Mouse (Mus musculus): Measurements from ENCODE around the gene Gm20388. TPM values are rescaled to one million over a fixed set of nuclear protein-coding genes. Genes with fewer than 3 reads are reported as not detected.
A peak's percentile ranks its signal among the peaks of the same experiment; 100 is the strongest.

Gene Gm20388
- polyA plus RNA-seq, 1 experiment from 2014 or later: 7.4 TPM

GRCm38 (mm10) chr8:124294900-124295299 lies 4384.3 kb downstream of the Gm20388 start:
- Histone ChIP-seq H3K9ac (ENCODE audit: low read length) (no peak overlapping the region), H3K27me3 (ENCODE audit: control insufficient read depth, insufficient read depth, low read length) (no peaks in the 10 kb centered on the region), H3K4me1 (ENCODE audit: control insufficient read depth, insufficient read depth, low read length) (peaks cover 31% of the 10 kb centered on the region), H3K27ac (ENCODE audit: low read length) (peak overlapping the region; percentile 64; the same call in 1 of the 2 replicates), H3K36me3 (ENCODE audit: control insufficient read depth, insufficient read depth, low read length) (no peaks in the 10 kb centered on the region), H3K4me2 (ENCODE audit: low read depth, low read length) (no peak overlapping the region), H3K9me3 (replicated peaks; ENCODE audit: control insufficient read depth, low read length) (no peaks in the 10 kb centered on the region), H3K4me3 (replicated peaks; ENCODE audit: low read length) (no peak overlapping the region)
- whole genome bisulfite sequencing: 51% methylated on average over 10 of the region's 10 CpGs
- peak; percentile 52; the same call in 1 of the 2 replicates for ATAC-seq (ENCODE audit: insufficient read depth, low FRiP score)

DNA sequence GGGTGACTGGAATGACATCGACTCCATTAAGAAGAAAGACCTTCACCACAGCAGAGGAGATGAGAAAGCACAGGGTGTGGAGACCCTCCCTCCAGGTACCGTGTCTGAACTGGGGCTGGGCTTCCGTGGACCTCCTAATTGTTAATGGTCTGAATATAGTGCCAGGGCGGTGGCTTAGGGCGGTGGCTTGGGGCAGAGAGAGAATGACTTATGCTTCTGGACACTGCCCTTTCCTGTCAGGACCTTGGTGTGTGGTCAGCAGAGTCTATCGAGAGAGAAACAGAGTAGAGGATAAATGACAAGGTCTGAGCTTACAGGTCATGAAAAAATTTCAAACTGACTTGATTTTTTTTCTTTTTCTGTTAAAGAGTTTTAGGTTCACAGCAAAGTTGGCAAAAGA lies 4384.7 kb downstream of the Gm20388 start:
- 74% methylated on average over 6 of the region's 6 CpGs for WGBS
- Histone ChIP-seq H3K27ac (ENCODE audit: low read length) (no peak overlapping the region), H3K4me3 (replicated peaks; ENCODE audit: low read length) (no peak overlapping the region), H3K9me3 (replicated peaks; ENCODE audit: control insufficient read depth, low read length) (no peaks in the 10 kb centered on the region), H3K36me3 (ENCODE audit: control insufficient read depth, insufficient read depth, low read length) (no peaks in the 10 kb centered on the region), H3K9ac (ENCODE audit: low read length) (no peak overlapping the region), H3K4me2 (ENCODE audit: low read depth, low read length) (no peak overlapping the region), H3K4me1 (ENCODE audit: control insufficient read depth, insufficient read depth, low read length) (peaks cover 27% of the 10 kb centered on the region), H3K27me3 (ENCODE audit: control insufficient read depth, insufficient read depth, low read length) (no peaks in the 10 kb centered on the region)
- ATAC-seq (ENCODE audit: insufficient read depth, low FRiP score): no peak

- WGBS: 89% methylated on average over 4 of the region's 4 CpGs
- Histone ChIP-seq H3K9ac (ENCODE audit: low read length) (no peak overlapping the region), H3K36me3 (ENCODE audit: control insufficient read depth, insufficient read depth, low read length) (no peaks in the 10 kb centered on the region), H3K4me2 (ENCODE audit: low read depth, low read length) (no peak overlapping the region), H3K27ac (ENCODE audit: low read length) (no peak overlapping the region), H3K27me3 (ENCODE audit: control insufficient read depth, insufficient read depth, low read length) (no peaks in the 10 kb centered on the region), H3K9me3 (replicated peaks; ENCODE audit: control insufficient read depth, low read length) (no peaks in the 10 kb centered on the region), H3K4me3 (replicated peaks; ENCODE audit: low read length) (no peak overlapping the region), H3K4me1 (ENCODE audit: control insufficient read depth, insufficient read depth, low read length) (peaks cover 8% of the 10 kb centered on the region; the same call in 1 of the 2 replicates)
- ATAC-seq (ENCODE audit: insufficient read depth, low FRiP score): no peak
Measured at GRCm38 (mm10) chr8:124301512-124301911, 4390.9 kb downstream of the Gm20388 start.

DNA sequence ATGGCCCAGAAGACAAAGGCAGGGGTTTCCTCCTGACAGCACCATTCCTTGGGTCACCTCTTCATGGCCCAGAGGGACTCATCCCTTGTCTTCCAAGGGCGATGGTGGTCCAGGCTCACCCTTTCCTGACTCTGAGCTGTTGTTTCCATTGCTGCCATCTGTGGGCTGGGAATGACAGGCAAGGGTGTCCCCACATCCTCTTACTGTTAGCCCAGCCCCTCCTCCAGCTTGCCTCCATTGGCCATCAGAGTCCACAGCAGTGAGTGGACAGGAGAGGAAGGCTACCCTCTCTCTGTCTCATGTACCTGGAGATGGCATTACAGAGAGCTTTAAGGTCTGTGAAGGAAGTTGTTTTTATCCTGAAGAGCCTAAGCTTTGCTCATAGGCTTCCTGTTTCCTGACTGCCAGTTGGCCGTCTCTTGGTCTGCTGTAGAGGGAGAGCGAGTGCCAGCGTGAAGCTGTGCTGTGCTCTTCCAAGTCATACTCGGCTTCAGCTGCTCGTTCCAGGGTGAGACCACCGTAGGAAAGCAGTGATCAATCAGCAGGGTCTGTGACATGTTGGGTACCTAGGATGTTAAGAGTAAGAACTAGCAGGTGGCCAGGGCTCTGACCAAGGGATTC lies 4391.4 kb downstream of the Gm20388 start:
- ATAC-seq (ENCODE audit: insufficient read depth, low FRiP score): no peak
- H3K9ac ChIP-seq (ENCODE audit: low read length): no peak overlapping the region
- no peak overlapping the region for H3K4me3 ChIP-seq (replicated peaks; ENCODE audit: low read length)
- WGBS: 74% methylated on average over 7 of the region's 7 CpGs
- H3K4me1 ChIP-seq (ENCODE audit: control insufficient read depth, insufficient read depth, low read length): peaks cover 12% of the 10 kb centered on the region; the same call in 1 of the 2 replicates
- no peak overlapping the region for H3K4me2 ChIP-seq (ENCODE audit: low read depth, low read length)
- H3K27ac ChIP-seq (ENCODE audit: low read length): no peak overlapping the region
- H3K36me3 ChIP-seq (ENCODE audit: control insufficient read depth, insufficient read depth, low read length): no peaks in the 10 kb centered on the region
- no peaks in the 10 kb centered on the region for H3K27me3 ChIP-seq (ENCODE audit: control insufficient read depth, insufficient read depth, low read length)
- H3K9me3 ChIP-seq (replicated peaks; ENCODE audit: control insufficient read depth, low read length): no peaks in the 10 kb centered on the region

GRCm38 (mm10) chr8:124303211-124303902 lies 4392.7 kb downstream of the Gm20388 start:
- peaks cover 13% of the 10 kb centered on the region; the same call in 1 of the 2 replicates for H3K4me1 ChIP-seq (ENCODE audit: control insufficient read depth, insufficient read depth, low read length)
- no peak for ATAC-seq (ENCODE audit: insufficient read depth, low FRiP score)
- no peaks in the 10 kb centered on the region for H3K36me3 ChIP-seq (ENCODE audit: control insufficient read depth, insufficient read depth, low read length)
- H3K9ac ChIP-seq (ENCODE audit: low read length): no peak overlapping the region
- H3K4me3 ChIP-seq (replicated peaks; ENCODE audit: low read length): no peak overlapping the region
- no peaks in the 10 kb centered on the region for H3K27me3 ChIP-seq (ENCODE audit: control insufficient read depth, insufficient read depth, low read length)
- 77% methylated on average over 15 of the region's 15 CpGs for WGBS
- H3K27ac ChIP-seq (ENCODE audit: low read length): no peak overlapping the region
- no peak overlapping the region for H3K4me2 ChIP-seq (ENCODE audit: low read depth, low read length)
- H3K9me3 ChIP-seq (replicated peaks; ENCODE audit: control insufficient read depth, low read length): no peaks in the 10 kb centered on the region

- 82% methylated on average over 4 of the region's 4 CpGs for WGBS
- Histone ChIP-seq H3K4me3 (replicated peaks; ENCODE audit: low read length) (no peak overlapping the region), H3K4me1 (ENCODE audit: control insufficient read depth, insufficient read depth, low read length) (peaks cover 16% of the 10 kb centered on the region; the same call in 1 of the 2 replicates), H3K27me3 (ENCODE audit: control insufficient read depth, insufficient read depth, low read length) (no peaks in the 10 kb centered on the region), H3K36me3 (ENCODE audit: control insufficient read depth, insufficient read depth, low read length) (no peaks in the 10 kb centered on the region), H3K9me3 (replicated peaks; ENCODE audit: control insufficient read depth, low read length) (no peaks in the 10 kb centered on the region), H3K4me2 (ENCODE audit: low read depth, low read length) (no peak overlapping the region), H3K9ac (ENCODE audit: low read length) (no peak overlapping the region), H3K27ac (ENCODE audit: low read length) (no peak overlapping the region)
- no peak for ATAC-seq (ENCODE audit: insufficient read depth, low FRiP score)
Measured at GRCm38 (mm10) chr8:124304141-124304540, 4393.5 kb downstream of the Gm20388 start.

- H3K27me3 ChIP-seq (ENCODE audit: control insufficient read depth, insufficient read depth, low read length): no peaks in the 10 kb centered on the region
- no peak for ATAC-seq (ENCODE audit: insufficient read depth, low FRiP score)
- H3K9ac ChIP-seq (ENCODE audit: low read length): peak overlapping the region; percentile 20; the same call in 1 of the 2 replicates
- H3K4me2 ChIP-seq (ENCODE audit: low read depth, low read length): no peak overlapping the region
- peaks cover 16% of the 10 kb centered on the region; the same call in 1 of the 2 replicates for H3K4me1 ChIP-seq (ENCODE audit: control insufficient read depth, insufficient read depth, low read length)
- 35% methylated on average over 7 of the region's 7 CpGs for WGBS
- no peak overlapping the region for H3K4me3 ChIP-seq (replicated peaks; ENCODE audit: low read length)
- no peaks in the 10 kb centered on the region for H3K36me3 ChIP-seq (ENCODE audit: control insufficient read depth, insufficient read depth, low read length)
- H3K9me3 ChIP-seq (replicated peaks; ENCODE audit: control insufficient read depth, low read length): no peaks in the 10 kb centered on the region
- H3K27ac ChIP-seq (ENCODE audit: low read length): peak overlapping the region; percentile 66
Measured at GRCm38 (mm10) chr8:124306574-124306973, 4395.9 kb downstream of the Gm20388 start.

GRCm38 (mm10) chr8:124307700-124308099 lies 4397.1 kb downstream of the Gm20388 start:
- ATAC-seq (ENCODE audit: insufficient read depth, low FRiP score): no peak
- Histone ChIP-seq H3K9ac (ENCODE audit: low read length) (no peak overlapping the region), H3K36me3 (ENCODE audit: control insufficient read depth, insufficient read depth, low read length) (no peaks in the 10 kb centered on the region), H3K4me1 (ENCODE audit: control insufficient read depth, insufficient read depth, low read length) (peaks cover 16% of the 10 kb centered on the region; the same call in 1 of the 2 replicates), H3K27ac (ENCODE audit: low read length) (no peak overlapping the region), H3K27me3 (ENCODE audit: control insufficient read depth, insufficient read depth, low read length) (no peaks in the 10 kb centered on the region), H3K4me2 (ENCODE audit: low read depth, low read length) (no peak overlapping the region), H3K9me3 (replicated peaks; ENCODE audit: control insufficient read depth, low read length) (no peaks in the 10 kb centered on the region), H3K4me3 (replicated peaks; ENCODE audit: low read length) (no peak overlapping the region)
- 79% methylated on average over 10 of the region's 10 CpGs for WGBS

- H3K9ac ChIP-seq (ENCODE audit: low read length): no peak overlapping the region
- ATAC-seq (ENCODE audit: insufficient read depth, low FRiP score): no peak
- peaks cover 22% of the 10 kb centered on the region for H3K4me1 ChIP-seq (ENCODE audit: control insufficient read depth, insufficient read depth, low read length)
- H3K27me3 ChIP-seq (ENCODE audit: control insufficient read depth, insufficient read depth, low read length): no peaks in the 10 kb centered on the region
- H3K27ac ChIP-seq (ENCODE audit: low read length): no peak overlapping the region
- no peak overlapping the region for H3K4me2 ChIP-seq (ENCODE audit: low read depth, low read length)
- no peaks in the 10 kb centered on the region for H3K36me3 ChIP-seq (ENCODE audit: control insufficient read depth, insufficient read depth, low read length)
- H3K9me3 ChIP-seq (replicated peaks; ENCODE audit: control insufficient read depth, low read length): no peaks in the 10 kb centered on the region
- WGBS: 87% methylated on average over 13 of the region's 13 CpGs
- no peak overlapping the region for H3K4me3 ChIP-seq (replicated peaks; ENCODE audit: low read length)
Measured at GRCm38 (mm10) chr8:124310509-124310908, 4399.9 kb downstream of the Gm20388 start.
